Comparison of ENCODE assay signal across 7 mouse cellular contexts in genomic region chr2:121169902-121170301, GRCm38 (mm10). TPM values are rescaled to one million over a fixed set of nuclear protein-coding genes. Genes with fewer than 3 reads are reported as not detected.
DNase-seq lines count a peak whose midpoint lies in the region; ATAC-seq and TF ChIP-seq lines count a peak whose summit lies in the region.

No protein-coding gene starts in this region.

- H3K27ac ChIP-seq in embryonic facial prominence, embryonic 11.5 days (replicated peaks; ENCODE audit: low read depth, low read length), result no peak overlapping the region
- H3K27ac ChIP-seq in limb, embryonic 10.5 days, result 0 out of 2 replicates have a peak overlapping the region, but pooled peaks have one; percentile 91
- H3K27ac ChIP-seq in midbrain, embryonic 12.5 days (replicated peaks), result no peak overlapping the region

- TF ChIP-seq CTCF in E14TG2a.4 (conservative IDR thresholded peaks at IDR 0.05; ENCODE audit: low read length), result no peak

- 10% methylated on average over 9 of the region's 9 CpGs for WGBS in embryonic facial prominence, embryonic 11.5 days
- WGBS in limb, embryonic 10.5 days, result 11% methylated on average over 9 of the region's 9 CpGs
- WGBS in midbrain, embryonic 12.5 days, result 14% methylated on average over 9 of the region's 9 CpGs

- intact Hi-C loops in heart, postnatal 10 days (cut with DNase I), result loop anchor here (2.0 kb wide), 1 partner anchor 27 kb away; no protein-coding TSS in a partner anchor

- peaks cover 18% of the 10 kb centered on the region for H3K4me1 ChIP-seq in E14TG2a.4 (replicated peaks; ENCODE audit: low read depth, low read length)
- H3K4me1 ChIP-seq in embryonic facial prominence, embryonic 11.5 days (ENCODE audit: control insufficient read depth, insufficient read depth, low read length), result no peaks in the 10 kb centered on the region
- peaks cover 23% of the 10 kb centered on the region for H3K4me1 ChIP-seq in limb, embryonic 10.5 days
- peaks cover 23% of the 10 kb centered on the region for H3K4me1 ChIP-seq in midbrain, embryonic 12.5 days

- H3K36me3 ChIP-seq in E14TG2a.4 (ENCODE audit: insufficient read depth, low read length), result peaks cover 36% of the 10 kb centered on the region
- H3K36me3 ChIP-seq in embryonic facial prominence, embryonic 11.5 days (replicated peaks; ENCODE audit: control insufficient read depth, insufficient read depth, low read depth, low read length), result 0 out of 2 replicates have a peak, but pooled peaks cover 5% of the 10 kb centered on the region
- H3K36me3 ChIP-seq in limb, embryonic 10.5 days, result peaks cover 45% of the 10 kb centered on the region
- peaks cover 28% of the 10 kb centered on the region for H3K36me3 ChIP-seq in midbrain, embryonic 12.5 days

- no peaks in the 10 kb centered on the region for H3K9me3 ChIP-seq in E14TG2a.4 (ENCODE audit: low read length)
- H3K9me3 ChIP-seq in embryonic facial prominence, embryonic 11.5 days (replicated peaks; ENCODE audit: control insufficient read depth, low read length), result no peaks in the 10 kb centered on the region
- no peaks in the 10 kb centered on the region for H3K9me3 ChIP-seq in limb, embryonic 10.5 days (replicated peaks)
- H3K9me3 ChIP-seq in midbrain, embryonic 12.5 days, result no peaks in the 10 kb centered on the region

- peak overlapping the region; percentile 95 for H3K4me3 ChIP-seq in E14TG2a.4 (replicated peaks; ENCODE audit: low read length)
- H3K4me3 ChIP-seq in embryonic facial prominence, embryonic 11.5 days (ENCODE audit: low read depth, low read length), result peak overlapping the region; percentile 86
- peak overlapping the region; percentile 78 for H3K4me3 ChIP-seq in limb, embryonic 10.5 days
- peak overlapping the region; percentile 85 for H3K4me3 ChIP-seq in midbrain, embryonic 12.5 days

- H3K4me2 ChIP-seq in embryonic facial prominence, embryonic 11.5 days (ENCODE audit: low read depth, low read length), result peak overlapping the region; percentile 56
- H3K4me2 ChIP-seq in midbrain, embryonic 12.5 days (replicated peaks), result peak overlapping the region; percentile 86

- ATAC-seq in embryonic facial prominence, embryonic 11.5 days (replicated peaks; ENCODE audit: insufficient number of reproducible peaks, low FRiP score, low TSS enrichment, low read depth), result no peak
- ATAC-seq in midbrain, embryonic 12.5 days (ENCODE audit: low FRiP score, low read depth), result no peak

- peaks cover 16% of the 10 kb centered on the region for H3K27me3 ChIP-seq in E14TG2a.4 (ENCODE audit: insufficient read depth, low read length)
- H3K27me3 ChIP-seq in embryonic facial prominence, embryonic 11.5 days (ENCODE audit: control insufficient read depth, insufficient read depth, low read length), result no peaks in the 10 kb centered on the region
- H3K27me3 ChIP-seq in limb, embryonic 10.5 days (ENCODE audit: low read depth, poor library complexity, severe bottlenecking), result no peaks in the 10 kb centered on the region
- H3K27me3 ChIP-seq in midbrain, embryonic 12.5 days, result no peaks in the 10 kb centered on the region

- peak overlapping the region; percentile 88 for H3K9ac ChIP-seq in embryonic facial prominence, embryonic 11.5 days (replicated peaks; ENCODE audit: low read length)
- H3K9ac ChIP-seq in midbrain, embryonic 12.5 days (replicated peaks), result peak overlapping the region; percentile 85

- DNase-seq in T-cell, adult 2 months (ENCODE audit: low spot score), result peak; percentile 19
- no peak for DNase-seq in embryonic facial prominence, embryonic 11.5 days (ENCODE audit: low spot score)
- peak; percentile 50 to 54 for DNase-seq in heart, postnatal 10 days
- DNase-seq in limb, embryonic 10.5 days (ENCODE audit: low spot score), result peak; percentile 40
- DNase-seq in thymus, postnatal 0 days (ENCODE audit: low spot score), result peak; percentile 35

RNA-seq across cellular contexts. Expression of gene Tubgcp4, which starts 0.6 kb away (rescaled TPM):
- polyA plus RNA-seq in embryonic facial prominence, embryonic 11.5 days (2014; fragmentation: Nextera tagmentation; extraction: Ambion mirVana), result 60.7 and 65.1 TPM in 2 replicates
- 10 to 100 TPM; 16.1 to 18.0 TPM for total RNA-seq in heart, postnatal 10 days (2021)
- polyA plus RNA-seq in limb, embryonic 10.5 days (2016; fragmentation: Nextera tagmentation; extraction: Ambion mirVana), result 78.0 and 82.8 TPM in 2 replicates
- polyA plus RNA-seq in midbrain, embryonic 12.5 days (2016; fragmentation: Nextera tagmentation; extraction: Ambion mirVana), result 81.9 and 82.5 TPM in 2 replicates
- 45.5 and 51.2 TPM in 2 replicates for polyA plus RNA-seq in thymus, postnatal 0 days (2015; fragmentation: Nextera tagmentation; extraction: Ambion mirVana)

RNA-seq across cellular contexts. Expression of gene Zscan29, which starts 1.0 kb away (rescaled TPM):
- polyA plus RNA-seq in embryonic facial prominence, embryonic 11.5 days (2014; fragmentation: Nextera tagmentation; extraction: Ambion mirVana), result 10.2 and 13.6 TPM in 2 replicates
- total RNA-seq in heart, postnatal 10 days (2021), result 1 to 10 TPM; 8.0 to 9.5 TPM
- polyA plus RNA-seq in limb, embryonic 10.5 days (2016; fragmentation: Nextera tagmentation; extraction: Ambion mirVana), result 9.8 and 10.2 TPM in 2 replicates
- polyA plus RNA-seq in midbrain, embryonic 12.5 days (2016; fragmentation: Nextera tagmentation; extraction: Ambion mirVana), result 14.3 TPM in 2 replicates
- 9.4 and 11.5 TPM in 2 replicates for polyA plus RNA-seq in thymus, postnatal 0 days (2015; fragmentation: Nextera tagmentation; extraction: Ambion mirVana)

RNA-seq across cellular contexts. Expression of gene Lcmt2, which starts 29.4 kb away (rescaled TPM):
- polyA plus RNA-seq in embryonic facial prominence, embryonic 11.5 days (2014; fragmentation: Nextera tagmentation; extraction: Ambion mirVana), result 23.0 and 25.2 TPM in 2 replicates
- total RNA-seq in heart, postnatal 10 days (2021), result 10 to 100 TPM; 10.2 to 12.6 TPM
- polyA plus RNA-seq in limb, embryonic 10.5 days (2016; fragmentation: Nextera tagmentation; extraction: Ambion mirVana), result 18.2 and 22.6 TPM in 2 replicates
- polyA plus RNA-seq in midbrain, embryonic 12.5 days (2016; fragmentation: Nextera tagmentation; extraction: Ambion mirVana), result 21.2 and 24.2 TPM in 2 replicates
- polyA plus RNA-seq in thymus, postnatal 0 days (2015; fragmentation: Nextera tagmentation; extraction: Ambion mirVana), result 23.4 and 25.5 TPM in 2 replicates

RNA-seq across cellular contexts. Expression of gene Adal, which starts 29.7 kb away (rescaled TPM):
- 28.2 and 29.0 TPM in 2 replicates for polyA plus RNA-seq in embryonic facial prominence, embryonic 11.5 days (2014; fragmentation: Nextera tagmentation; extraction: Ambion mirVana)
- 10 to 100 TPM; 10.4 to 13.6 TPM for total RNA-seq in heart, postnatal 10 days (2021)
- 15.4 and 22.2 TPM in 2 replicates for polyA plus RNA-seq in limb, embryonic 10.5 days (2016; fragmentation: Nextera tagmentation; extraction: Ambion mirVana)
- polyA plus RNA-seq in midbrain, embryonic 12.5 days (2016; fragmentation: Nextera tagmentation; extraction: Ambion mirVana), result 29.7 and 34.4 TPM in 2 replicates
- 20.3 and 21.3 TPM in 2 replicates for polyA plus RNA-seq in thymus, postnatal 0 days (2015; fragmentation: Nextera tagmentation; extraction: Ambion mirVana)
